Mouse (Mus musculus) adrenal gland (tissue): ENCODE measurements around the gene Adamts4.
"Not testable (repeated sequence)": the region's sequence is repeated elsewhere in the genome, so short reads cannot be mapped to it uniquely, and the experiment has no call there.

ENCODE experiments used
- intact Hi-C: fragments of 180-260 bp; cut with DNase I; formaldehyde crosslinking; loops from one replicate; pipeline ENCODE4 v1.15.1; 2025

The Adamts4 gene

DNA sequence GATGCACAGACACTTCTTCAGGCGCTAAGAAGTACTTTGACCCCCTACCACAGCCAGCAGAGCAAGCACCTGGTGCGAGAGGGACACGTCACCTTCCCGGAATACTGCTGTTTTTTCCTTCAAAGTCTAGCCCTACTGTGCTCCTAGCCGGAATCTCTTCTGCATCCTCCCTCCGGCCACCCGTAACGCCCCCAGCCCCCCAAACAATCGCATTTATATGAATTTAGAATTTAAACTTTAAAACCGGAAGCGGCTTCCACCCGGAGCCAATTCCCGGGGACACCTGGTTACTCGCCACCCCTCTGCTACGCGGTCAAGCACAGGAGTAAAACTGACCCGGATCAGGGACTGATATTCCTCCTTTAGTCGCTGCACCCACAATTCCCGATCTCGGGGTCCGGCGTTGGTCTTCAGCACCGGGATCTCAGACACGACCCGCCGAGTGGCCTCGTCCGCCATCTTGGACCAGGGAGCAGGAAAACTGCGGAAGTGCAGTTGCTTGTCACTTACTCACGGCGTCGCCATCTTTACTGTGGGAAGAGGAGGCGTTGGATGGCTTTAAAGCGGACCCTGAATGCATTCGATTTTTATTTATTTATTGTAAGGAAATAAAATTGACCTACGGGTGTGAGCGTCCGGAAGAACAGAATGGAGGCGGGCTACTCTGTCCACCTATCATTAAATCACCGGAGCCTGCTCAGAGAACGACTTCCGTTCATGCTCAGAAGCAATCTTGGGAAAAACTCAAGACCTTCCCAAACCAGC, 44.3 kb downstream of the Adamts4 start, which contains the start of gene Ufc1:
Gene Ufc1 (minus strand): TSS at position 727 of the 765 bp plus-strand sequence.
- intact Hi-C loops = no loop called here

GRCm38 (mm10) chr1:171295063-171295402, 44.8 kb downstream of the Adamts4 start:
- intact Hi-C loops = no loop called here

DNA sequence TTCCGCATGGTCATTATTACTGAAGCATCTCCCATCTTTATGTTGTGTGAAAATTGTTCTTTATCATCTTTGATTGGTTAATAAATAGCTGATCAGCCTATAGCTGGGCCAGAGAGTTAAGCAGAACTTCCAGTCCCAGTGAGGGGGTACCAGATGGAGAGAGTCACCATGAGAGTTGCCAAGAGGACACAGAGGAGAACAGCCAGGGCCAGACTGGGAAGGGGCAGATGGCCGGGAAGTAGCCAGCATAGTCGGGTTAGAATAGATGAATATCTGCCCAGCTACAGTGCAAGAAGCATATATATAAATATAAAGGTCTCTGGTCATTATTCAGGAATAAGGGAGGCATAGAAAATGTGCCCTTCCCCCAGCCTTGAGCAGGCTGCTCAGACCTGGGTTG, 48.0 kb downstream of the Adamts4 start:
- intact Hi-C loops = no loop called here

GRCm38 (mm10) chr1:171306157-171306556, 55.9 kb downstream of the Adamts4 start:
- intact Hi-C loops = not testable (repeated sequence)

GRCm38 (mm10) chr1:171309321-171309720, 59.1 kb downstream of the Adamts4 start:
- intact Hi-C loops = no loop called here
